Mouse (Mus musculus) stomach, embryonic 14.5 days (tissue): ENCODE results near the gene Prkch. TPM values are rescaled to one million over a fixed set of nuclear protein-coding genes. Genes with fewer than 3 reads are reported as not detected.

Source experiments
- ATAC-seq: fragments of 200-750 bp; cut with Nextera tagmentation; 2 replicates; pipeline ENCODE4 v1.8.0; 2017; ENCODE audit warnings: low read depth, moderate TSS enrichment; ENCODE audit not compliant: insufficient number of reproducible peaks, insufficient read depth, low FRiP score
- H3K27ac ChIP-seq: fragments of 300-500 bp; sonication (generic); 2 replicates; pipeline ENCODE4 v1.5.1; 2014; ENCODE audit warnings: mild to moderate bottlenecking, low read length, moderate library complexity, mixed read lengths
- H3K27me3 ChIP-seq: fragments of 300-500 bp; sonication (generic); 2 replicates; pipeline ENCODE4 v1.6.1; 2014; ENCODE audit warnings: low read length, control low read depth, mixed read lengths; ENCODE audit not compliant: control insufficient read depth, insufficient read depth
- H3K36me3 ChIP-seq: fragments of 300-500 bp; sonication (generic); 2 replicates; pipeline ENCODE4 v1.6.1; 2014; ENCODE audit warnings: mild to moderate bottlenecking, control low read depth, low read length, moderate library complexity, mixed read lengths; ENCODE audit not compliant: control insufficient read depth, insufficient read depth
- H3K4me1 ChIP-seq: fragments of 300-500 bp; sonication (generic); 2 replicates; pipeline ENCODE4 v1.6.1; 2014; ENCODE audit warnings: low read length, control low read depth, mixed read lengths; ENCODE audit not compliant: control insufficient read depth, insufficient read depth
- H3K4me2 ChIP-seq: fragments of 300-500 bp; sonication (generic); replicated peaks from 2 replicates; pipeline ENCODE4 v1.6.1; 2014; ENCODE audit warnings: low read depth, low read length, control low read depth
- H3K4me3 ChIP-seq: fragments of 300-500 bp; sonication (generic); 2 replicates; pipeline ENCODE4 v1.5.1; 2014; ENCODE audit warnings: low read depth, low read length, control low read depth
- H3K9ac ChIP-seq: fragments of 300-500 bp; sonication (generic); replicated peaks from 2 replicates; pipeline ENCODE4 v1.6.1; 2014; ENCODE audit warnings: low read depth, mild to moderate bottlenecking, control low read depth, low read length, moderate library complexity, mixed read lengths
- H3K9me3 ChIP-seq: fragments of 300-500 bp; sonication (generic); 2 replicates; pipeline ENCODE4 v1.6.1; 2016; ENCODE audit warnings: low read depth, low read length, control low read depth; ENCODE audit not compliant: control insufficient read depth
- WGBS: fragments of 180-500 bp; shearing (Covaris S2); extraction: QIAGEN DNeasy Blood & Tissue Kit; methylation state at CpG from one replicate; pipeline ENCODE4 v1.1.7; 2014; 5-methylcytosine and 5-hydroxymethylcytosine counted together
- polyA plus RNA-seq: library from polyadenylated mRNA; unstranded; fragments of >200 nt; fragmentation: Nextera tagmentation; extraction: Ambion mirVana; gene quantifications from 2 replicates; pipeline ENCODE4 v1.2.1, GENCODE M21; 2014

Prkch gene
- polyA plus RNA-seq, 1 experiment from 2014 or later = 12.1 TPM

- 20% methylated on average over 21 of the region's 21 CpGs for WGBS
- ATAC-seq = no peak
- 0 out of 2 replicates have a peak overlapping the region, but pooled peaks have one; percentile 14 for H3K9ac ChIP-seq
These were observed 19.6 kb upstream of the Prkch start for GRCm38 (mm10) chr12:73564795-73565619.

GRCm38 (mm10) chr12:73565620-73565969 is 19.0 kb upstream of the Prkch start:
- Histone ChIP-seq H3K27me3 (no peaks in the 10 kb centered on the region), H3K9me3 (no peaks in the 10 kb centered on the region), H3K4me1 (no peaks in the 10 kb centered on the region), H3K27ac (no peak overlapping the region), H3K36me3 (no peaks in the 10 kb centered on the region), H3K9ac (0 out of 2 replicates have a peak overlapping the region, but pooled peaks have one; percentile 14), H3K4me3 (peak overlapping the region; percentile 14; the same call in 1 of the 2 replicates), H3K4me2 (peak overlapping the region; percentile 50)
- 71% methylated on average over 11 of the region's 11 CpGs for WGBS
- ATAC-seq = no peak

More at GRCm38 (mm10) chr12:73564795-73565619, 19.6 kb upstream of the Prkch start:
- peak overlapping the region; percentile 14 for H3K4me3 ChIP-seq
- no peaks in the 10 kb centered on the region for H3K27me3 ChIP-seq
- H3K9me3 ChIP-seq = no peaks in the 10 kb centered on the region
- H3K4me2 ChIP-seq = peak overlapping the region; percentile 50
- H3K36me3 ChIP-seq = no peaks in the 10 kb centered on the region
- H3K27ac ChIP-seq = no peak overlapping the region
- no peaks in the 10 kb centered on the region for H3K4me1 ChIP-seq

GRCm38 (mm10) chr12:73574632-73575031 is 10.0 kb upstream of the Prkch start:
- H3K27ac ChIP-seq = no peak overlapping the region
- no peak overlapping the region for H3K9ac ChIP-seq
- no peaks in the 10 kb centered on the region for H3K4me1 ChIP-seq
- WGBS = 69% methylated on average over 15 of the region's 15 CpGs
- H3K4me3 ChIP-seq = no peak overlapping the region
- ATAC-seq = no peak
- no peaks in the 10 kb centered on the region for H3K27me3 ChIP-seq
- H3K9me3 ChIP-seq = no peaks in the 10 kb centered on the region
- H3K36me3 ChIP-seq = no peaks in the 10 kb centered on the region
- H3K4me2 ChIP-seq = no peak overlapping the region

- Histone ChIP-seq H3K27me3 (no peaks in the 10 kb centered on the region), H3K9me3 (no peaks in the 10 kb centered on the region), H3K36me3 (no peaks in the 10 kb centered on the region), H3K4me2 (no peak overlapping the region), H3K4me3 (no peak overlapping the region), H3K9ac (no peak overlapping the region), H3K27ac (no peak overlapping the region), H3K4me1 (no peaks in the 10 kb centered on the region)
- WGBS = 72% methylated on average over 6 of the region's 6 CpGs
- ATAC-seq = no peak
These were observed 6.5 kb upstream of the Prkch start for GRCm38 (mm10) chr12:73578141-73578540.

GRCm38 (mm10) chr12:73580811-73581210 is 3.8 kb upstream of the Prkch start:
- H3K27ac ChIP-seq = no peak overlapping the region
- H3K9me3 ChIP-seq = no peaks in the 10 kb centered on the region
- no peak overlapping the region for H3K4me3 ChIP-seq
- H3K4me1 ChIP-seq = 0 out of 2 replicates have a peak, but pooled peaks cover 4% of the 10 kb centered on the region
- no peak for ATAC-seq
- H3K36me3 ChIP-seq = no peaks in the 10 kb centered on the region
- whole genome bisulfite sequencing = 82% methylated on average over 7 of the region's 7 CpGs
- peaks cover under 1% of the 10 kb centered on the region; the same call in 1 of the 2 replicates for H3K27me3 ChIP-seq
- no peak overlapping the region for H3K4me2 ChIP-seq
- no peak overlapping the region for H3K9ac ChIP-seq

- Histone ChIP-seq H3K9ac (no peak overlapping the region), H3K4me1 (0 out of 2 replicates have a peak, but pooled peaks cover 4% of the 10 kb centered on the region), H3K36me3 (no peaks in the 10 kb centered on the region), H3K4me3 (no peak overlapping the region), H3K9me3 (no peaks in the 10 kb centered on the region), H3K27ac (peak overlapping the region; percentile 41; the same call in 1 of the 2 replicates), H3K4me2 (no peak overlapping the region), H3K27me3 (peaks cover 5% of the 10 kb centered on the region; the same call in 1 of the 2 replicates)
- WGBS = 71% methylated on average over 9 of the region's 9 CpGs
- no peak for ATAC-seq
These were observed 1.3 kb upstream of the Prkch start for GRCm38 (mm10) chr12:73583318-73583717.

- peak overlapping the region; percentile 41; the same call in 1 of the 2 replicates for H3K27ac ChIP-seq
- 0 out of 2 replicates have a peak, but pooled peaks cover 4% of the 10 kb centered on the region for H3K4me1 ChIP-seq
- H3K4me2 ChIP-seq = peak overlapping the region; percentile 81
- WGBS = 7% methylated on average over 33 of the region's 33 CpGs
- peak overlapping the region; percentile 50 for H3K4me3 ChIP-seq
- peak; percentile 57 for ATAC-seq
- no peaks in the 10 kb centered on the region for H3K36me3 ChIP-seq
- H3K27me3 ChIP-seq = peaks cover 5% of the 10 kb centered on the region; the same call in 1 of the 2 replicates
- no peaks in the 10 kb centered on the region for H3K9me3 ChIP-seq
- H3K9ac ChIP-seq = peak overlapping the region; percentile 53
These were observed 585 bp upstream of the Prkch start for GRCm38 (mm10) chr12:73583813-73584609.

- Histone ChIP-seq H3K4me2 (peak overlapping the region; percentile 81), H3K27ac (peak overlapping the region; percentile 41; the same call in 1 of the 2 replicates), H3K27me3 (peaks cover 5% of the 10 kb centered on the region; the same call in 1 of the 2 replicates), H3K9me3 (no peaks in the 10 kb centered on the region), H3K36me3 (no peaks in the 10 kb centered on the region), H3K4me3 (peak overlapping the region; percentile 50), H3K4me1 (0 out of 2 replicates have a peak, but pooled peaks cover 4% of the 10 kb centered on the region), H3K9ac (peak overlapping the region; percentile 53)
- WGBS = under 1% methylated on average over 33 of the region's 33 CpGs
- ATAC-seq = no peak
These were observed 725 bp downstream of the Prkch start for GRCm38 (mm10) chr12:73585241-73585801.
